Mouse (Mus musculus) subcutaneous adipose tissue, adult 2 months (tissue): ENCODE data around the gene Dph3. TPM values are rescaled to one million over a fixed set of nuclear protein-coding genes. Genes with fewer than 3 reads are reported as not detected.

Experiments used
- polyA plus RNA-seq: library from polyadenylated mRNA; depleted of rRNA; stranded (reverse); fragments of >200 nt; gene quantifications from 2 replicates; pipeline ENCODE4 v1.2.3, GENCODE M21; 2012; ENCODE audit warnings: low replicate concordance; rRNA removed

The Dph3 gene
- 27.0 and 31.4 TPM in 2 replicates for polyA plus RNA-seq

GRCm38 (mm10) chr14:32085486-32086201 lies at the start of gene Dph3:
TSS of gene Dph3 (minus strand) at chr14:32085729.

DNA sequence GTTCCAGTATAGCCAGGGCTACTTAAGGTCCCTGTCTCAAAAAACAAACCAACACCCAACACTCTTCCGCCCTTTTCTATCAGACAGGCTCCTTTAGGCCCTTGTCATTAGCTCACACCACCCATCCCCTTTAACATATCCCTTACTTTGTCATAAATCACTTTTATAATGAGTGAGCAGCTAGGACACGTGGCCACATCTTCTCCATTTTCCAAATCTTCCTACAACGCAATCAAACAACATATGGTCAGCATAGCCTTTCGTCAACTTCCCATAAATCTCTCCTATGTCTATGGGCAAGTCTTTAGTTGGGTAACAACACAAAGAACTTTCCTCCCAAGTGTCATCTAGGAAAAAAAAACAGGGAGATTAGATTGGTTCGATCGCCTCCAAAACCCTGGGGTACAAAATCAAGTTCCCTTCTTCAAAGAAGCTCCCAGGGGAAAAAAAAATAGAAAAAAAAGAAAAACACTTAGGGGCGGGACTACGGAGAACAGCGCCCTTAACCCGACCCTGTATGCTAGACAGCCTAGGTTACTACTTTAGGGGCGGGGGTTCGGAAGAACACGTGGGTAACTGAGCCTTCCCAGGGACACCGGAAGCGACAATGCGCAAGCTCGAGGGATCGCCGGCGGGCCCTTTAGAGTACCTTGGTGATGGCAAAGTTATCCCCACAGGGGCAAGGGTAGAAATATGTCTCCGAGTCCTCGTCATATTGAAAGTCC lies 606 bp downstream of the Dph3 start, which contains the start of gene Oxnad1:
Oxnad1 (plus strand) TSS at position 614 of the 725 bp plus-strand sequence.

Other genes with a start within 250 kb of the Dph3 start
- gene Galnt15, start 56.7 kb downstream of the Dph3 start, polyA plus RNA-seq = 21.5 and 43.9 TPM in 2 replicates
- gene Oxnad1, start 355 bp downstream of the Dph3 start, polyA plus RNA-seq = 26.4 and 29.8 TPM in 2 replicates
- gene Msmb, start 56.3 kb upstream of the Dph3 start, polyA plus RNA-seq = not detected in 2 replicates
- gene Ncoa4, start 74.1 kb upstream of the Dph3 start, polyA plus RNA-seq = 93.0 and 112 TPM in 2 replicates
- gene Timm23, start 116.2 kb upstream of the Dph3 start, polyA plus RNA-seq = 199 and 255 TPM in 2 replicates
- gene Parg, start 116.2 kb upstream of the Dph3 start, polyA plus RNA-seq = 5.8 and 10.2 TPM in 2 replicates
- gene Ogdhl, start 236.3 kb upstream of the Dph3 start, polyA plus RNA-seq = 0.82 and 15.3 TPM in 2 replicates